Mouse (Mus musculus) gastrocnemius, postnatal 36 days (tissue): ENCODE data around the gene Reps2. TPM values are rescaled to one million over a fixed set of nuclear protein-coding genes. Genes with fewer than 3 reads are reported as not detected.

Experiments
- DNase-seq, 2 experiments: peaks; one replicate each; pipeline ENCODE4 v3.0.0; 2022
- intact Hi-C: fragments of 180-260 bp; cut with DNase I; formaldehyde crosslinking; loops from one replicate; pipeline ENCODE4 v1.15.1; 2025
- total RNA-seq, 2 experiments: library from RNA; stranded (reverse); gene quantifications; 2 replicates each; pipeline ENCODE4 v1.2.3; 2021

The Reps2 gene
- total RNA-seq, 2 experiments from 2014 or later, result 0.99 to 1.1 TPM

- no peak for DNase-seq
- intact Hi-C loops, result no loop called here
These were observed 236.2 kb downstream of the Reps2 start for GRCm38 (mm10) chrX:162407291-162407690.

GRCm38 (mm10) chrX:162402487-162402886 is 241.0 kb downstream of the Reps2 start:
- intact Hi-C loops, result no loop called here
- no peak for DNase-seq

DNA sequence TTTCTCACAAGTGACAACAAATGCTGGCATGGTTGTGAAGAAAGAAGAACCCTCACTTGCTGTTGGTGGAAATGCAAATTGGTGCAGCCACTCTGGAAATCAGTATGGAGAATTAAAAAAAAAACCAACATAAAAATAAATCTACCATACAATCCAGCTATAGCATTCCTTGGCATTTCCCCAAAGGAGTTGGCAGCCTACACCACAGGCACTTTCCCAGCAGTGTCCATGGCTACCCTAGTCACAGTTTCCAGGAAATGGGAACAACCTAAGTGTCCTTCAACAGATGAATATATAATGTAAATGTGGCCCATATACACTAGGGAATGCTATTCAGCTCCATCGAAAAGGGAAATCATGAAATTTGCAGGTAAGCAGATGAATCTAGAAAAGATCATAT is 262.7 kb downstream of the Reps2 start:
- intact Hi-C loops, result no loop called here

GRCm38 (mm10) chrX:162363206-162363605 is 280.2 kb downstream of the Reps2 start:
- intact Hi-C loops, result no loop called here
- DNase-seq, result no peak

More for the DNA sequence above, 262.7 kb downstream of the Reps2 start:
- DNase-seq, result no peak

Other genes with a start within 250 kb of the Reps2 start
- gene Rbbp7, start 116.8 kb upstream of the Reps2 start, total RNA-seq, result 10 to 100 TPM; 73.8 to 88.7 TPM
- 1 to 10 TPM; 6.4 to 9.4 TPM for gene Txlng, start 185.8 kb upstream of the Reps2 start, total RNA-seq
- gene Syap1, start 244.8 kb upstream of the Reps2 start, total RNA-seq, result 10 to 100 TPM; 20.3 to 24.2 TPM